Mouse (Mus musculus): ENCODE results near the gene Il13ra2.
"Not testable (repeated sequence)": the region's sequence is repeated elsewhere in the genome, so short reads cannot be mapped to it uniquely, and the experiment has no call there.

Gene Il13ra2

GRCm38 (mm10) chrX:147429129-147429528 lies at the start of gene Il13ra2:
Gene Il13ra2 (minus strand): TSS chrX:147429192.
- in situ Hi-C loops (cut with MboI, MseI): no loop called here

- in situ Hi-C loops (cut with MboI, MseI): not testable (repeated sequence)
Measured at GRCm38 (mm10) chrX:147453610-147454009, 24.6 kb upstream of the Il13ra2 start, which contains the start of gene Vmn1r239-ps. Gene Vmn1r239-ps (minus strand): TSS chrX:147453710.

- in situ Hi-C loops (cut with MboI, MseI): no loop called here
Measured at GRCm38 (mm10) chrX:147443386-147443785, 14.4 kb upstream of the Il13ra2 start.

GRCm38 (mm10) chrX:147435400-147435799 lies 6.4 kb upstream of the Il13ra2 start:
- in situ Hi-C loops (cut with MboI, MseI): no loop called here

- in situ Hi-C loops (cut with MboI, MseI): no loop called here
Measured at GRCm38 (mm10) chrX:147429753-147430152, 761 bp upstream of the Il13ra2 start.

GRCm38 (mm10) chrX:147393446-147393845 lies 35.5 kb downstream of the Il13ra2 start:
- in situ Hi-C loops (cut with MboI, MseI): no loop called here

GRCm38 (mm10) chrX:147349167-147349566 lies 79.8 kb downstream of the Il13ra2 start:
- in situ Hi-C loops (cut with MboI, MseI): no loop called here

Measured in T-helper 17 cell (primary cell).